Mouse (Mus musculus): ENCODE data around the gene Btbd9.

DNA sequence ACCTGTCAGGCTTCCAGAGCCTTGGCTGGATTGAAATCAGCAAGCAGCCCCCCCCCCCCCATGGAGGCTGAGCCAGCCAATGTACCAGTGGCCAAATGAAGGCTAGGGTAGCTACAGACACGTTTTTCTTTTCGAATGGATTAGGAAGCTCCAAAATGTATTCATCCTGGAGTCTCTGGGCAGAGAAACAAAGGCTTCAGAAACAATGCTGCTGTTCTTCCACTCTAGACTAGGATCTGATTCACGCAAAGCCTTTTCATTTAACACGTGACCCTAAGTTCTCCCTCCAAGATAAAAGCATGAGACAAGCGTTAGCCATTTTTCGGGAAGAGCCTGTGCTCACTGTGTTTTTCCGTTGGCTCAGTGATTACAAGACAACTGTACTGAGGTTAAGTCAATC is 86.7 kb downstream of the Btbd9 start:
- TF ChIP-seq CTCF (IDR thresholded peaks at IDR 0.05; ENCODE audit: control insufficient read depth, insufficient read depth, insufficient read length) (no peak), USF1 (IDR thresholded peaks at IDR 0.05; ENCODE audit: low read depth) (no peak), CEBPB (IDR thresholded peaks at IDR 0.05; ENCODE audit: low read depth) (no peak), MYOD1 (IDR thresholded peaks at IDR 0.05; ENCODE audit: control insufficient read depth, insufficient read length, low read depth) (no peak), MYOG (IDR thresholded peaks at IDR 0.05; ENCODE audit: control insufficient read depth, extremely low read depth, insufficient read length) (no peak), MAX (IDR thresholded peaks at IDR 0.05) (no peak)

Measured in C2C12 (cell line).